Mouse (Mus musculus) embryonic facial prominence, embryonic 11.5 days (tissue): ENCODE results near the gene Zdhhc3. TPM values are rescaled to one million over a fixed set of nuclear protein-coding genes. Genes with fewer than 3 reads are reported as not detected.

Source experiments
- ATAC-seq: fragments of 200-750 bp; cut with Nextera tagmentation; replicated peaks from 2 replicates; pipeline ENCODE4 v1.8.0; 2017; ENCODE audit warnings: low read depth; ENCODE audit not compliant: insufficient number of reproducible peaks, low FRiP score, low TSS enrichment
- DNase-seq: peaks from one replicate; pipeline ENCODE4 v3.0.0-alpha.2; 2015; ENCODE audit warnings: low spot score
- H3K27ac ChIP-seq: fragments of 300-500 bp; sonication (generic); replicated peaks from 2 replicates; pipeline ENCODE4 v1.5.1; 2014; ENCODE audit warnings: mild to moderate bottlenecking, low read depth, low read length, control low read depth
- H3K27me3 ChIP-seq: fragments of 300-500 bp; sonication (generic); 2 replicates; pipeline ENCODE4 v1.6.1; 2014; ENCODE audit warnings: mild to moderate bottlenecking, low read length, moderate library complexity, mixed read lengths; ENCODE audit not compliant: control insufficient read depth, insufficient read depth
- H3K36me3 ChIP-seq: fragments of 300-500 bp; sonication (generic); replicated peaks from 2 replicates; pipeline ENCODE4 v1.6.1; 2014; ENCODE audit warnings: low read depth, mild to moderate bottlenecking, low read length, moderate library complexity, mixed read lengths; ENCODE audit not compliant: control insufficient read depth, insufficient read depth
- H3K4me1 ChIP-seq: fragments of 300-500 bp; sonication (generic); 2 replicates; pipeline ENCODE4 v1.6.1; 2014; ENCODE audit warnings: low read length, mixed read lengths; ENCODE audit not compliant: control insufficient read depth, insufficient read depth
- H3K4me2 ChIP-seq: fragments of 300-500 bp; sonication (generic); 2 replicates; pipeline ENCODE4 v1.6.1; 2014; ENCODE audit warnings: low read depth, mild to moderate bottlenecking, control low read depth, low read length, moderate library complexity
- H3K4me3 ChIP-seq: fragments of 300-500 bp; sonication (generic); 2 replicates; pipeline ENCODE4 v1.5.1; 2014; ENCODE audit warnings: low read depth, low read length, control low read depth
- H3K9ac ChIP-seq: fragments of 300-500 bp; sonication (generic); replicated peaks from 2 replicates; pipeline ENCODE4 v1.6.1; 2014; ENCODE audit warnings: mild to moderate bottlenecking, control low read depth, low read length
- H3K9me3 ChIP-seq: fragments of 300-500 bp; sonication (generic); replicated peaks from 2 replicates; pipeline ENCODE4 v1.6.1; 2016; ENCODE audit warnings: mild to moderate bottlenecking, low read length, inconsistent platforms, mixed read lengths; ENCODE audit not compliant: control insufficient read depth
- WGBS: fragments of 180-500 bp; shearing (Covaris S2); extraction: QIAGEN DNeasy Blood & Tissue Kit; methylation state at CpG from one replicate; pipeline ENCODE4 v1.1.7; 2014; 5-methylcytosine and 5-hydroxymethylcytosine counted together
- polyA plus RNA-seq: library from polyadenylated mRNA; unstranded; fragments of >200 nt; fragmentation: Nextera tagmentation; extraction: Ambion mirVana; gene quantifications from 2 replicates; pipeline ENCODE4 v1.2.1, GENCODE M21; 2014

The Zdhhc3 gene
- polyA plus RNA-seq, 1 experiment from 2014 or later: 56.9 TPM

DNA sequence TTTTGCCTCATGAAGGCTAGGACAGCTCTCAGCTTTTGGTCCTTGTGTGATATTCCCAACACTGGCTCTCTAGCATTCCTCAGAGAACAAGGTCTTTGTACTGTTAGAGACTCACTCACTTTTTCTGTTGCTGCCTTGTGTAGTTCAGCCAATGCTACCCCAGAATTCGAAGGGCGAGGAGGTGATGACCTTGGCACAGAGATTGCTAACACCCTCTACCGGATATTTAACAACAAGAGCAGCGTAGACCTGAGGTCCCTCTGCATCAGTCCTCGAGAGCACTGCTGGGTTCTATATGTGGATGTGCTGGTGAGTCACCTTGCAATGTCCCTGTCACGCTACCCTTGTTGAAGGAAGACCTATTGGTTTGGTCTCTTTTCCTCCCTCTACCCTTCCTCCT is 14.7 kb upstream of the Zdhhc3 start:
- H3K27ac ChIP-seq: no peak overlapping the region
- WGBS: 95% methylated on average over 6 of the region's 6 CpGs
- H3K36me3 ChIP-seq: peaks cover 14% of the 10 kb centered on the region
- no peak overlapping the region for H3K4me2 ChIP-seq
- H3K4me3 ChIP-seq: no peak overlapping the region
- H3K9ac ChIP-seq: no peak overlapping the region
- no peak for DNase-seq
- H3K27me3 ChIP-seq: no peaks in the 10 kb centered on the region
- no peak for ATAC-seq
- H3K4me1 ChIP-seq: no peaks in the 10 kb centered on the region
- H3K9me3 ChIP-seq: no peaks in the 10 kb centered on the region

DNA sequence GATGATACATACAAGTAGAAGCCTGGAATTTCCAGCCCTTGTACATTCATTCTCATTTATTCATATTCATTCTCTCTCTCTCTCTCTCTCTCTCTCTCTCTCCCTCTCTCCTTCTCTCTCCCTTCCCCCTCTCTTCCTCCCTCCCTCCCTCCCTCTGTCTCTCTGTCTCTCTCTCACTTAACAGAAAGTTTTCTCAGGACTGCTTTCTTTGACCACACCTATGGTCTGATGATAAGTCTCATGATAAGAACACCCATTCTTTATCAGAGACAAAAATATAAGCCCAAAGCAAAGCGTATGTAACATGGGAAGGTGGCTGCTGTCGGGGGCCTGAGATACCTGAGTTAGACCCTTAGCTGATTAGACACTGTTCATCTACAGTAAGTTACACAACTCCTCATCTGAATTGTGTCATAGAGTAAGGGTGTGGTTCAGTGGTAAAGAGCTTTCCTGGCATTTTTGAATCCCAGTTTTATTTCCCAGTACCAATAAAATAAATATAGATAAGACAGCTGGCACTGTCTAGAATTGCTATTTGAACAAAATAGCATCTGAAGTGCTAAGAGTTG is 11.5 kb upstream of the Zdhhc3 start:
- ATAC-seq: no peak
- Histone ChIP-seq H3K4me1 (no peaks in the 10 kb centered on the region), H3K4me2 (no peak overlapping the region), H3K9ac (no peak overlapping the region), H3K27me3 (no peaks in the 10 kb centered on the region), H3K9me3 (no peaks in the 10 kb centered on the region), H3K4me3 (no peak overlapping the region), H3K36me3 (peaks cover 10% of the 10 kb centered on the region), H3K27ac (no peak overlapping the region)
- 97% methylated on average over 2 of the region's 2 CpGs for WGBS
- no peak for DNase-seq

DNA sequence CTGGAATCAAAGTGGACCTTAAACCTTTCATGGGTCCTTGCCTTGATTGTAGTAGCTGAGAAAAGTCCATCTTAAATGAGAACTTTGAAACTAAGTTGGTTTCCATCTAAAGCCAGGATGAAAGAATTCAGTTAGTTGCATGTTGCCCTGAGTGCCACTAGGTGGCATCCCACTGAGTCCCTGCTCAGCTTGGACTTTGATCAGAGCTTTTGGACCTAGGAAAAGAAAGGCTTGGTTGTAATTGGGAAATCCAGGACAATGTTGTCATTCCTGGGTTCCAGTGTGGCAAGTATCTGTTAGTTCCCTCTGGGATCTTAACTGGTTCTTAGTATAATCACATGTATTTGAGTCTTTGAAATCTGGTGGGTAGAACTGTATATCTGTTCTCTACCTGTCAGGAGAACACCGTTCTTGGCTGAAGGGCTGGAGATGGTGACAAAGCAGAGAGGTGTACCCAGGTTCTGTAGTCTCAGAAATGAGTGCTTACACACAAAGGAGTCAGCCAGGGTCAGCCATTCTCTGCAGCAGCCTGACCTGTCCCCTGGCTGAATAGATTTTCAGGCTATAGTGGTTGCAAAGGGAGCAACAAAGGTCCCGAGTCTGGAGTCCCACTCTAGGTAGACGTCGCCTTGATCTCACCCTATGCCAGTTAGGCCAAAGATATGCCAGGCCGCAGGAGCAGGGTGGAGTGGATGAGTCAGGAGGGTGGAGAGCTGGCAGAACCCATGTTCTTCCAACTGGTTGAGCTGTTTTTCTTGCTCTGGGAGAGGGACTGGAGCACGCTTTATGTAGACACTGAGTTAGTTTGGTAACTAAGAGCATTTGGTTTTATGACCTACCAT is 10.8 kb upstream of the Zdhhc3 start:
- no peaks in the 10 kb centered on the region for H3K9me3 ChIP-seq
- H3K27ac ChIP-seq: no peak overlapping the region
- H3K27me3 ChIP-seq: no peaks in the 10 kb centered on the region
- 91% methylated on average over 6 of the region's 6 CpGs for WGBS
- H3K4me2 ChIP-seq: no peak overlapping the region
- H3K36me3 ChIP-seq: peaks cover 9% of the 10 kb centered on the region
- H3K4me1 ChIP-seq: no peaks in the 10 kb centered on the region
- no peak overlapping the region for H3K4me3 ChIP-seq
- ATAC-seq (no peak), DNase-seq (peak; percentile 27)
- no peak overlapping the region for H3K9ac ChIP-seq

DNA sequence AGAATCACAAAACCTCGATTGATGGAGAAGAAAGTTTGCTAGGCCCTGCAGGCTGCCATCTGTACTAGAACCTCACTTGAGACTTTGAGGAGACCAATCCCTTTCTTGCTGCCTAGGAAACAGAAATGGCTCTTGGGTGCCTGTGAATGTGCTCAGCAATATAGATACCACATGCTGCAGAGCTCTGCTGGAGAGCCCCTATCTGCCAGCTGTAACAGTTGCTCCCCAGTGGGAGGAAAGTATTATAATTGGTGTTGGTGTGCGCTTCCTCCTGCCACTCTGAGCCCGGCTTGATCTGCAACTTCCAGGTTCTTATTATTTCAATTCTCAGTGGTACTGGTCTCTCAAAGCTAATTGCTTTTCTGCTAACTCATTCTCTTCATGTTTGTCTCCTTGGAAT is 10.0 kb upstream of the Zdhhc3 start:
- no peaks in the 10 kb centered on the region for H3K27me3 ChIP-seq
- WGBS: 86% methylated on average over 3 of the region's 3 CpGs
- H3K4me1 ChIP-seq: no peaks in the 10 kb centered on the region
- ATAC-seq (no peak), DNase-seq (no peak)
- no peak overlapping the region for H3K9ac ChIP-seq
- H3K36me3 ChIP-seq: peaks cover 9% of the 10 kb centered on the region
- no peak overlapping the region for H3K27ac ChIP-seq
- no peak overlapping the region for H3K4me3 ChIP-seq
- no peaks in the 10 kb centered on the region for H3K9me3 ChIP-seq
- no peak overlapping the region for H3K4me2 ChIP-seq

DNA sequence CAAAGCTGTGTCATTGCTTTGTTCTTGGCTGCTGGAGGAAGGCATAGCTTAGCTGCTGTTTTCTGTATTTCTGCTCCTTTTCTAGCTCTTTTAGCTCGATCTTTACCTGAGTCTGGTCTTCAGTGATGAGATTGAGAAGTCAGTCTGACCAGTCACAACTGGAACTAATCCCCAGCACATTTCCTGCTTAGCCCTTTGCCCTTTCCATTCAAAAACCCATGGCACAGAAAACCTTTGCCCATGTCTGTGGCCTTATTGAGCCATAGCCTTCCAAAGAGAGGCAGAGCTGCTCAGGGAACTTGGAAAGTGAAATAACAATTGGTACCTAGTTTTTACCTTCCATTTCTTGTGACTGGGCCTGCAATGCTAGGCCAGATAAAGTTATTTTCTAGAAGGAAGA is 2.6 kb upstream of the Zdhhc3 start:
- no peaks in the 10 kb centered on the region for H3K4me1 ChIP-seq
- H3K9me3 ChIP-seq: no peaks in the 10 kb centered on the region
- no peak for ATAC-seq
- H3K9ac ChIP-seq: no peak overlapping the region
- 91% methylated on average over 1 of the region's 1 CpGs for WGBS
- no peak overlapping the region for H3K27ac ChIP-seq
- H3K27me3 ChIP-seq: no peaks in the 10 kb centered on the region
- no peak for DNase-seq
- H3K36me3 ChIP-seq: peaks cover 7% of the 10 kb centered on the region
- no peak overlapping the region for H3K4me3 ChIP-seq
- no peak overlapping the region for H3K4me2 ChIP-seq

DNA sequence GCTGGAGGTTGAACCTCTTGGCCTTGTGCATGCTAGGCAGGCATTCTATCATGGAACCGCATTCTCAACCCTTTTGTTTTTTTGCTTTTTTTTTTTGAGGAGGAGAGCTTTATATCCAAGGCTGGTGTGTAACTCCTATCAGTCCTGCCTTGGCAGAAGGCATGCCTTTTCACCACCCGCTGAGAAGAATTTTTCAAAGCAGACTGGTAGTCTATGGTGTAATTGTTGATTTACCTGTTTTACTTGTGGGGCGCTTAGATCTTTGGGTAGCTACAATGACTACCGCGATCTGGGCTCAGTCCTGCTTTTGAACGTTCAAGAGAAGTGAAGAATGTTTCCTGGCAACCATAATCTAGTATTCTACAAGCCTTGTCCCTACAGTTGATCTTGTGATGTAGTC is 926 bp upstream of the Zdhhc3 start:
- Histone ChIP-seq H3K4me3 (peak overlapping the region; percentile 78), H3K27me3 (no peaks in the 10 kb centered on the region), H3K4me2 (peak overlapping the region; percentile 48), H3K9ac (peak overlapping the region; percentile 89), H3K4me1 (no peaks in the 10 kb centered on the region), H3K9me3 (no peaks in the 10 kb centered on the region), H3K27ac (no peak overlapping the region), H3K36me3 (no peaks in the 10 kb centered on the region)
- 76% methylated on average over 6 of the region's 6 CpGs for WGBS
- DNase-seq (no peak), ATAC-seq (no peak)

DNA sequence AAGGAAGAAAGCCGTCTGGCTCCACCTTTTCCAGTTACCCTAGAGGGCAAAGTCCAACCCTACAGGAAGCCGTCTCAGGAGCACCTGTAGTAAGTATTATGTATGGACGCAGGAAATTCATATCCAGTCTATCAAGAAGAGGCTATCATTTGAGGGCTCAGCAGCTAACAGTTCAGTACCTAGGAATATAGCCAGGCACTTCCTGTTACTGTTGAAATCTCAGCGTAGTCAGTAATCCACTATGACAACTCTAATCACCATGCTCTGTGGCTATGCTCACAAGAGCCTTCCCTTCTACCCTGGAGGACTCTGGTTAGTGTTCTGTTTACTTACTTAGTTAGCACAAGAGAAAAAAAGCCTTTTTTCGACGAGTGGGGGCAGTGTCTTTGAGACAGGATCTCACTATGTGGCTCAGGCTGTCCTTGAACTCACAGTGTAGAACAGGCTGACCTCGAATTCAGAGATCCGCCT is 1.2 kb downstream of the Zdhhc3 start:
- ATAC-seq: no peak
- Histone ChIP-seq H3K36me3 (no peaks in the 10 kb centered on the region), H3K4me3 (peak overlapping the region; percentile 78; the same call in 1 of the 2 replicates), H3K27me3 (no peaks in the 10 kb centered on the region), H3K4me2 (peak overlapping the region; percentile 48), H3K9ac (no peak overlapping the region), H3K27ac (no peak overlapping the region), H3K4me1 (no peaks in the 10 kb centered on the region), H3K9me3 (no peaks in the 10 kb centered on the region)
- no peak for DNase-seq
- WGBS: 54% methylated on average over 8 of the region's 8 CpGs

DNA sequence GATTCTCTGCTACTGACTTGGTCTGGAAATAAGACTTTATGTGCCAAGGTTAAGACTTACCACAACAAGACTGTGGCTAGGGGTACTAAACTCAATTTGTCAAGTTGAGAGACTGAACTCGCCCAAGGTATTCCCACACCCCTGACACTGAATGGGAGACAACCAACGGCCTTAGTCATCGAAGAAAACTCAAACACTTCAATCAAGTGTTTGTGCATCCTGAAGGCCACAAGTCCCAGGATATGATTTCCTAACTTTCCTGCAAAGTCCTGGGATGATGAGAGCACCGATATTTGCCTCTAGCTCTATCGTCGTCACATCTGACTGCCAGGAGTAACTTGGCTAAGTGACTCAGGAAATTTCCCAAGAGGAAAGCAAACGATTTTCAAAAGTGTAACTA is 3.8 kb downstream of the Zdhhc3 start:
- no peaks in the 10 kb centered on the region for H3K27me3 ChIP-seq
- WGBS: 92% methylated on average over 7 of the region's 7 CpGs
- no peak overlapping the region for H3K9ac ChIP-seq
- H3K4me2 ChIP-seq: no peak overlapping the region
- no peak overlapping the region for H3K27ac ChIP-seq
- DNase-seq: no peak
- H3K4me3 ChIP-seq: no peak overlapping the region
- no peak for ATAC-seq
- H3K4me1 ChIP-seq: no peaks in the 10 kb centered on the region
- H3K36me3 ChIP-seq: no peaks in the 10 kb centered on the region
- H3K9me3 ChIP-seq: no peaks in the 10 kb centered on the region
